ENCODE assay signal across 23 mouse cellular contexts in the genomic region with DNA sequence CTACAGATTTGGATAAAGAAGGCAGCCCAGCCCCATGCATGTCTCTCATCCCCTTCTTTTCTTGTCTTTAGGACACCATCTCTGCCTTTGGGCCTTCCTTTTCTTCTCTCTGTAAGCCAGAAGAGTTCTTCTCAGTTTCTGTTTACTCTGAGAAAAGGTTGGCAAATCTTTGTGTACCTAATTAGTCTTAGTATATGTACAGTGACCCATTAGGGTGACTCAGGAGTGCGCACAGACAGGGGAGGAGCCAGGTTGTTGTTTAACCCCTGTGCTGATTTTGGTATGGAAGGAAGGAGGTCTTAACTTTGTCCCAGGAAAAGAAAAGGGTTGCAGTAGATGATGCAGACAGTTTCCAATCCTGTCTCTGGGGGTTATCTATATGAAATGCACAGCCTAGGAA.
A peak's percentile ranks its signal among the peaks of the same experiment; 100 is the strongest.
DNase-seq lines count a peak whose midpoint lies in the region; ATAC-seq and TF ChIP-seq lines count a peak whose summit lies in the region.
"Had no signal": no experiment of that assay in that cellular context is flagged by ENCODE, and none has a peak within 500 bp of the region (broad histone marks: within the 10 kb centered on the region; RNA-seq: fewer than 3 reads in every experiment).

No protein-coding gene starts in this region.

- DNase-seq in gastrocnemius, adult 2 months, result no peak
- DNase-seq in gastrocnemius, postnatal 4 days (ENCODE audit: low spot score in 2 of 2), result no peak
- DNase-seq in kidney, adult 2 months, result no peak
- DNase-seq in kidney, adult 11 months, result no peak
- peak; percentile 60 for DNase-seq in CD4-positive, CD25-positive, alpha-beta regulatory T cell, adult 2 months (ENCODE audit: low read depth, low spot score)
- no peak for DNase-seq in limb, embryonic 10.5 days (ENCODE audit: low spot score)
- DNase-seq: adrenal gland, adult 2 months; adrenal gland, postnatal 25 days; B cell, adult 2 months; cerebellum, adult 18-20 months; cerebellum, adult 9-11 months; cerebellum, postnatal 36 days; gastrocnemius, postnatal 14 days; heart, postnatal 4 days had no signal

- ATAC-seq in megakaryocyte-erythroid progenitor cell, adult 5-6 weeks (replicated peaks; ENCODE audit: low FRiP score, low TSS enrichment, poor library complexity, severe bottlenecking), result no peak
- ATAC-seq: forebrain, embryonic 16.5 days; hindbrain, embryonic 16.5 days; Patski had no signal

- intact Hi-C loops in gastrocnemius, adult 2 months (cut with DNase I), result no loop called here

- no peaks in the 10 kb centered on the region for H3K36me3 ChIP-seq in kidney, adult 2 months (ENCODE audit: control insufficient read depth, insufficient read depth, low read length)
- peaks cover 7% of the 10 kb centered on the region for H3K36me3 ChIP-seq in limb, embryonic 10.5 days
- H3K36me3 ChIP-seq: forebrain, embryonic 12.5 days; hindbrain, embryonic 12.5 days had no signal

- H3K27ac ChIP-seq in gastrocnemius, adult 2 months, result peak overlapping the region; percentile 35
- 0 out of 2 replicates have a peak overlapping the region, but pooled peaks have one; percentile 6 for H3K27ac ChIP-seq in kidney, adult 2 months (ENCODE audit: insufficient read depth, low read depth, low read length)
- peak overlapping the region; percentile 88; the same call in 1 of the 2 replicates for H3K27ac ChIP-seq in limb, embryonic 10.5 days
- H3K27ac ChIP-seq: embryonic facial prominence, embryonic 13.5 days; forebrain, embryonic 12.5 days; hindbrain, embryonic 12.5 days had no signal

- H3K4me3 ChIP-seq in gastrocnemius, adult 2 months, result no peak overlapping the region
- no peak overlapping the region for H3K4me3 ChIP-seq in kidney, adult 2 months (ENCODE audit: insufficient read depth, low read depth, low read length)
- H3K4me3 ChIP-seq in limb, embryonic 10.5 days, result no peak overlapping the region
- H3K4me3 ChIP-seq: embryonic facial prominence, embryonic 13.5 days; forebrain, embryonic 12.5 days; heart, embryonic 12.5 days; hindbrain, embryonic 12.5 days had no signal

- TF ChIP-seq CTCF in gastrocnemius, adult 2 months (IDR thresholded peaks at IDR 0.05), result no peak
- TF ChIP-seq CTCF in kidney, adult 2 months (conservative IDR thresholded peaks at IDR 0.05; ENCODE audit: insufficient read depth, insufficient read length, low read depth, low read length), result no peak

- H3K4me1 ChIP-seq in kidney, adult 2 months (ENCODE audit: control insufficient read depth, insufficient read depth, low read length), result peaks cover 16% of the 10 kb centered on the region; the same call in 1 of the 2 replicates
- peaks cover 73% of the 10 kb centered on the region for H3K4me1 ChIP-seq in limb, embryonic 10.5 days

- no peak for TF ChIP-seq POLR2A in kidney, adult 2 months (IDR thresholded peaks at IDR 0.05; ENCODE audit: low read depth, low read length)

- no peaks in the 10 kb centered on the region for H3K9me3 ChIP-seq in limb, embryonic 10.5 days (replicated peaks)
- H3K9me3 ChIP-seq: embryonic facial prominence, embryonic 13.5 days; forebrain, embryonic 12.5 days; heart, embryonic 12.5 days; hindbrain, embryonic 12.5 days had no signal

- WGBS in kidney, adult 2 months, result 55% methylated on average over 1 of the region's 1 CpGs
- 85% methylated on average over 1 of the region's 1 CpGs for WGBS in limb, embryonic 10.5 days

- H3K27me3 ChIP-seq in kidney, adult 2 months (replicated peaks; ENCODE audit: control insufficient read depth, insufficient read depth, low read length), result no peaks in the 10 kb centered on the region
- H3K27me3 ChIP-seq in limb, embryonic 10.5 days (ENCODE audit: low read depth, poor library complexity, severe bottlenecking), result no peaks in the 10 kb centered on the region
- H3K27me3 ChIP-seq: CH12.LX; embryonic facial prominence, embryonic 13.5 days; heart, embryonic 12.5 days; Patski had no signal

Comparison
In these comparisons a context has a peak if more than half of its experiments do, and no peak if none do; other contexts are left out.
1. H3K27ac ChIP-seq: peak in every context shown above with its lines; median percentile 88 in limb, embryonic 10.5 days; 35 in gastrocnemius, adult 2 months; 6 in kidney, adult 2 months.